Mouse (Mus musculus): ENCODE data around the gene Efcab10.

GRCm38 (mm10) chr12:33369555-33369954, 25.1 kb upstream of the Efcab10 start:
- TF ChIP-seq GATA1 (IDR thresholded peaks at IDR 0.05; ENCODE audit: borderline replicate concordance, low read length) (no peak), FLI1 (IDR thresholded peaks at IDR 0.05; ENCODE audit: low read length) (no peak)
